Mouse (Mus musculus) intestine, embryonic 15.5 days (tissue): ENCODE measurements around the gene Large2. TPM values are rescaled to one million over a fixed set of nuclear protein-coding genes. Genes with fewer than 3 reads are reported as not detected.

Experiments used
- ATAC-seq: fragments of 200-750 bp; cut with Nextera tagmentation; 2 replicates; pipeline ENCODE4 v1.8.0; 2017; ENCODE audit warnings: moderate TSS enrichment, moderate library complexity
- H3K27ac ChIP-seq: fragments of 300-500 bp; sonication (generic); 2 replicates; pipeline ENCODE4 v1.5.1; 2015; ENCODE audit warnings: mild to moderate bottlenecking, inconsistent platforms
- H3K27me3 ChIP-seq: fragments of 300-500 bp; sonication (generic); replicated peaks from 2 replicates; pipeline ENCODE4 v1.6.1; 2015; ENCODE audit warnings: inconsistent platforms
- H3K36me3 ChIP-seq: fragments of 300-500 bp; sonication (generic); 2 replicates; pipeline ENCODE4 v1.6.1; 2015; ENCODE audit warnings: inconsistent platforms
- H3K4me1 ChIP-seq: fragments of 300-500 bp; sonication (generic); replicated peaks from 2 replicates; pipeline ENCODE4 v1.6.1; 2015; ENCODE audit warnings: inconsistent platforms
- H3K4me2 ChIP-seq: fragments of 300-500 bp; sonication (generic); replicated peaks from 2 replicates; pipeline ENCODE4 v1.6.1; 2015; ENCODE audit warnings: mild to moderate bottlenecking, inconsistent platforms
- H3K4me3 ChIP-seq: fragments of 300-500 bp; sonication (generic); replicated peaks from 2 replicates; pipeline ENCODE4 v1.5.1; 2015; ENCODE audit warnings: inconsistent platforms
- H3K9ac ChIP-seq: fragments of 300-500 bp; sonication (generic); 2 replicates; pipeline ENCODE4 v1.6.1; 2015; ENCODE audit warnings: inconsistent platforms
- H3K9me3 ChIP-seq: fragments of 300-500 bp; sonication (generic); 2 replicates; pipeline ENCODE4 v1.6.1; 2016; ENCODE audit warnings: inconsistent platforms
- WGBS: fragments of 180-500 bp; shearing (Covaris S2); methylation state at CpG from one replicate; pipeline ENCODE4 v1.1.7; 2015; 5-methylcytosine and 5-hydroxymethylcytosine counted together
- polyA plus RNA-seq: library from polyadenylated mRNA; unstranded; fragments of >200 nt; fragmentation: Nextera tagmentation; extraction: Ambion mirVana; gene quantifications from 2 replicates; pipeline ENCODE4 v1.2.1, GENCODE M21; 2015

The Large2 gene
- polyA plus RNA-seq, 1 experiment from 2014 or later = 10.0 TPM

GRCm38 (mm10) chr2:92331410-92331809, 43.3 kb downstream of the Large2 start:
- Histone ChIP-seq H3K4me2 (no peak overlapping the region), H3K27ac (no peak overlapping the region), H3K27me3 (no peaks in the 10 kb centered on the region), H3K9me3 (no peaks in the 10 kb centered on the region), H3K9ac (no peak overlapping the region), H3K4me1 (no peaks in the 10 kb centered on the region), H3K4me3 (no peak overlapping the region), H3K36me3 (peaks cover 4% of the 10 kb centered on the region; the same call in 1 of the 2 replicates)
- ATAC-seq = no peak
- 86% methylated on average over 2 of the region's 2 CpGs for WGBS

- Histone ChIP-seq H3K9ac (no peak overlapping the region), H3K4me1 (no peaks in the 10 kb centered on the region), H3K36me3 (peaks cover 4% of the 10 kb centered on the region; the same call in 1 of the 2 replicates), H3K4me2 (no peak overlapping the region), H3K9me3 (no peaks in the 10 kb centered on the region), H3K4me3 (no peak overlapping the region), H3K27me3 (no peaks in the 10 kb centered on the region), H3K27ac (no peak overlapping the region)
- WGBS = 49% methylated on average over 2 of the region's 2 CpGs
- no peak for ATAC-seq
These were observed 43.8 kb downstream of the Large2 start for GRCm38 (mm10) chr2:92330840-92331239.

- no peak overlapping the region for H3K9ac ChIP-seq
- H3K9me3 ChIP-seq = no peaks in the 10 kb centered on the region
- no peaks in the 10 kb centered on the region for H3K27me3 ChIP-seq
- WGBS = 90% methylated on average over 8 of the region's 8 CpGs
- H3K4me3 ChIP-seq = no peak overlapping the region
- H3K4me2 ChIP-seq = no peak overlapping the region
- no peak overlapping the region for H3K27ac ChIP-seq
- peaks cover 7% of the 10 kb centered on the region; the same call in 1 of the 2 replicates for H3K36me3 ChIP-seq
- no peak for ATAC-seq
- H3K4me1 ChIP-seq = no peaks in the 10 kb centered on the region
These were observed 46.5 kb downstream of the Large2 start for GRCm38 (mm10) chr2:92328206-92328605.

DNA sequence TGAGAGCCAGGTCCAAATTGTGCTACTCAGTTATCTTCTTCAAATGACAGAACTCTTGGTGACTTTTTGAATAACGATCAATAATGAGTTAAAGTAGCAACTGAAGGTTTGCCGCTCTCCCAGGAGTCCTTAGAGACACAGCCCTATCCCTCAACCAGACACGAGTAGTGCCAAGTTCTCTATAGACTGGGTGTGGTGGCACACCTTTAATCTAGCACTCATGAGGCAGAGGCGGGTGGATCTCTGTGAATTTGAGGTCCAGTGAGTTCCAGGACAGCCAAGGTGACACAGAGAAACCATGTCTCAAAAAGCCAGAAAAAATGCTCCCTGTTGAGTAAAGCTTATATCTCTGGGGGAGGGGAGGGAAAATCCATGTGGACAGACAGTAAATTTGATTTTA, 47.1 kb downstream of the Large2 start:
- no peaks in the 10 kb centered on the region for H3K4me1 ChIP-seq
- peaks cover 7% of the 10 kb centered on the region; the same call in 1 of the 2 replicates for H3K36me3 ChIP-seq

GRCm38 (mm10) chr2:92326221-92326620, 48.4 kb downstream of the Large2 start:
- Histone ChIP-seq H3K4me3 (no peak overlapping the region), H3K27ac (no peak overlapping the region), H3K9ac (no peak overlapping the region), H3K27me3 (no peaks in the 10 kb centered on the region), H3K9me3 (no peaks in the 10 kb centered on the region), H3K4me1 (no peaks in the 10 kb centered on the region), H3K4me2 (no peak overlapping the region), H3K36me3 (peaks cover 7% of the 10 kb centered on the region; the same call in 1 of the 2 replicates)
- ATAC-seq = no peak
- 78% methylated on average over 1 of the region's 1 CpGs for WGBS

More for the DNA sequence above, 47.1 kb downstream of the Large2 start:
- H3K27me3 ChIP-seq = no peaks in the 10 kb centered on the region
- H3K9me3 ChIP-seq = no peaks in the 10 kb centered on the region
- no peak overlapping the region for H3K27ac ChIP-seq
- no peak overlapping the region for H3K4me3 ChIP-seq
- WGBS = 85% methylated on average over 4 of the region's 4 CpGs
- H3K4me2 ChIP-seq = no peak overlapping the region
- ATAC-seq = no peak
- H3K9ac ChIP-seq = no peak overlapping the region

GRCm38 (mm10) chr2:92325676-92326075, 49.0 kb downstream of the Large2 start:
- Histone ChIP-seq H3K9me3 (no peaks in the 10 kb centered on the region), H3K4me2 (no peak overlapping the region), H3K4me1 (no peaks in the 10 kb centered on the region), H3K9ac (no peak overlapping the region), H3K27ac (no peak overlapping the region), H3K36me3 (peaks cover 7% of the 10 kb centered on the region; the same call in 1 of the 2 replicates), H3K4me3 (no peak overlapping the region), H3K27me3 (no peaks in the 10 kb centered on the region)
- ATAC-seq = no peak
- 90% methylated on average over 7 of the region's 7 CpGs for WGBS

DNA sequence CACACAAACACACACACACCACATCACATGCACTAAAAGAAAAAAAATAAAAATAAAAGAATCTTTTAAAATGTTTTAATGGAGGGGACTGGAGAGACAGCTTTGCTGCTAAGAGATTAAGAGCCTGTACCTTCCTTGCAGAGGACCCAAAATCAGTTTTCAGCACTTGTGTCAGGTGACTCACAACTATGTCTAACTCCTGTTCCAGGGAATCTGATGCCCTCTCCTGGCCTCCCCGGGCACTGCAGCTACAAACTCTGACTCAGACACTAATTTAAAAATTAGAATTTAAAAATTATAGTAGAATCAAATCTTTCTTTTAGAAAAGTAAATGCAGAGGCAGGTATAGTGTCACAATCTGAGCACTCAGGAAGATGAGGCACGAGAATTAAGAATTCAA, 52.0 kb downstream of the Large2 start:
- H3K4me2 ChIP-seq = no peak overlapping the region
- ATAC-seq = no peak
- no peak overlapping the region for H3K27ac ChIP-seq
- no peak overlapping the region for H3K4me3 ChIP-seq
- no peaks in the 10 kb centered on the region for H3K4me1 ChIP-seq
- no peaks in the 10 kb centered on the region for H3K27me3 ChIP-seq
- no peak overlapping the region for H3K9ac ChIP-seq
- WGBS = 81% methylated on average over 2 of the region's 2 CpGs
- H3K36me3 ChIP-seq = peaks cover 3% of the 10 kb centered on the region; the same call in 1 of the 2 replicates
- H3K9me3 ChIP-seq = no peaks in the 10 kb centered on the region

DNA sequence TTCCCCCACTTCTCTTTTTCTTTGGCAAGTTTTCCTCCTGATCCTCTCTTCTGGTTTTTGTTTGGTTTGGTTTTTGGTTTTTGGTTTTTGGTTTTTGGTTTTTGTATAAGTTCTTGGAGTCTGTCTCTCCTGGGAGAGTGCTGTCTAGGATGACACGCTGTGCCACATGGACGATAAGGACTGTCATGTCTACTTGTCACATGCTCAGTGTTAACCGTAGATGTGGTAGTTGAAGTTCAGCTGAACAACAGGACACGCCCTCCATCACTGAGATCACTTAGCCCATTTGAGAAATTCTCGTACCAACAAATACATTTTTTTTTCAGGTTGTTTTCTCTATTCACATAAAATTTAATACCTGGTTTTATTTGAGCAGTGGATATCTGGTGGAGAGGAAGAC, 57.4 kb downstream of the Large2 start:
- Histone ChIP-seq H3K4me3 (no peak overlapping the region), H3K4me1 (no peaks in the 10 kb centered on the region), H3K27ac (no peak overlapping the region), H3K9me3 (no peaks in the 10 kb centered on the region), H3K4me2 (no peak overlapping the region), H3K9ac (no peak overlapping the region), H3K36me3 (no peaks in the 10 kb centered on the region), H3K27me3 (no peaks in the 10 kb centered on the region)
- ATAC-seq = no peak
- WGBS = 86% methylated on average over 5 of the region's 5 CpGs

- WGBS = 83% methylated on average over 3 of the region's 3 CpGs
- H3K27ac ChIP-seq = no peak overlapping the region
- no peaks in the 10 kb centered on the region for H3K9me3 ChIP-seq
These were observed 58.0 kb downstream of the Large2 start for GRCm38 (mm10) chr2:92316652-92317051.

More at GRCm38 (mm10) chr2:92316652-92317051, 58.0 kb downstream of the Large2 start:
- no peak overlapping the region for H3K9ac ChIP-seq
- H3K4me2 ChIP-seq = no peak overlapping the region
- H3K36me3 ChIP-seq = no peaks in the 10 kb centered on the region
- H3K4me3 ChIP-seq = no peak overlapping the region
- no peaks in the 10 kb centered on the region for H3K27me3 ChIP-seq
- ATAC-seq = no peak
- no peaks in the 10 kb centered on the region for H3K4me1 ChIP-seq

Other genes with a start within 250 kb of the Large2 start
- gene Pex16, start 193 bp downstream of the Large2 start, polyA plus RNA-seq = 41.6 and 45.8 TPM in 2 replicates
- gene 1700029I15Rik, start 7.7 kb upstream of the Large2 start, polyA plus RNA-seq = 2.9 and 3.0 TPM in 2 replicates
- 19.4 and 21.3 TPM in 2 replicates for gene Mapk8ip1, start 26.4 kb upstream of the Large2 start, polyA plus RNA-seq
- gene Cry2, start 59.2 kb upstream of the Large2 start, polyA plus RNA-seq = 14.5 and 15.8 TPM in 2 replicates
- 37.3 and 44.5 TPM in 2 replicates for gene Slc35c1, start 85.7 kb upstream of the Large2 start, polyA plus RNA-seq
- 4.1 and 4.5 TPM in 2 replicates for gene Chst1, start 224.8 kb upstream of the Large2 start, polyA plus RNA-seq